Mouse (Mus musculus) heart, postnatal 0 days (tissue): ENCODE measurements around the gene Hecw2.

Experiments used
- CTCF ChIP-seq: IDR thresholded peaks from 2 replicates; pipeline ENCODE4 v1.5.1; 2016; ENCODE audit warnings: antibody characterized with exemption, control low read depth, low read depth
- EP300 ChIP-seq: IDR thresholded peaks from 2 replicates; pipeline ENCODE4 v1.6.1; 2016; ENCODE audit warnings: antibody characterized with exemption, low read depth

DNA sequence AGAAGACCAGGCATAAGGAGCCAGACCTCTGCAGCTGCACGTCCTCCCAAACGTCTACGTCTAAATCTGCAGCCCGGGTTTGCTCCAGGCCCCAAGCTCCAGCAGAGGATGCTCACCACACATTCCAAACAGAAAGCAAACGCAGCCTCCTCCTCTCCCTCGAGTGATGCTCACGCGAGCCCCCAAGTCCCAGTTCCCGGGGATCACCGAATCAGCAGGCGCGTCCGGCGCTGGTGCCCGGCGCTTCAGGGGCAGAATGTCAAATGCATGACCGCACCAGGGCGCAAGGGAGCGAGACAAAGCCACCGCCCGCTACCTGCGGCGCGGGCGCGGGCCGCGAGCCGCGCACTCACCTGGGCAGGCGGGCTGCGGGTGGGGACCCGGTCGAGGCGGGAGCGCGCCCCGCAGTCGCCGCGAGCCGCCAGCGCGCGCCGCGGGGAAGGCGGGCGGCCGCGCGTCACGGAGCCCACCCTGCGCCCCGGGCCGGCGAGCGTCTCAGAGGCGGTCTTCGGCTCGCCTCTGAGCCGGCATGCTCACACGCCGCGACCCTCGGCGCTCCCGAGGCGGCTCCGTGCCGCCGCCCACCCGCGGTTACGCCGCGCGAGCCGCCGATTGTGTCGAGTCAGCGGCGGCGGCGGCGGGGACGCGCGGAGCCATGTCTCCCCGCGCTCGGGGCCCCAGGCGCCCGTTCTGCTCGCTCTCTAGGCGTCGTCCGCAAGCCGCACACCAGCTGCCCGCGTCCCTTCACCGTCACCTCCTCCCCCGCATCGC is 600 bp downstream of the Hecw2 start:
- TF ChIP-seq CTCF (no peak), EP300 (no peak)
